Mouse (Mus musculus) liver, postnatal 0 days (tissue): Measurements from ENCODE around the gene Cfap73. TPM values are rescaled to one million over a fixed set of nuclear protein-coding genes. Genes with fewer than 3 reads are reported as not detected.
A peak's percentile ranks its signal among the peaks of the same experiment; 100 is the strongest.

Source experiments
- ATAC-seq: fragments of 200-750 bp; cut with Nextera tagmentation; 2 replicates; pipeline ENCODE4 v1.8.0; 2017; ENCODE audit warnings: mild to moderate bottlenecking, moderate library complexity
- DNase-seq: peaks from one replicate; pipeline ENCODE4 v3.0.0-alpha.2; 2016
- H3K27ac ChIP-seq: fragments of 300-500 bp; sonication (generic); 2 replicates; pipeline ENCODE4 v1.5.1; 2014; ENCODE audit warnings: antibody characterized with exemption, moderate library complexity, mild to moderate bottlenecking, low read depth
- H3K27me3 ChIP-seq: fragments of 300-500 bp; sonication (generic); 2 replicates; pipeline ENCODE4 v1.6.1; 2014; ENCODE audit warnings: low read length, control low read depth, mixed read lengths; ENCODE audit not compliant: insufficient read depth
- H3K36me3 ChIP-seq: fragments of 300-500 bp; sonication (generic); replicated peaks from 2 replicates; pipeline ENCODE4 v1.6.1; 2014; ENCODE audit warnings: mild to moderate bottlenecking, control low read depth, low read length, moderate library complexity, mixed read lengths; ENCODE audit not compliant: insufficient read depth
- H3K4me1 ChIP-seq: fragments of 300-500 bp; sonication (generic); 2 replicates; pipeline ENCODE4 v1.6.1; 2014; ENCODE audit warnings: antibody characterized with exemption, mild to moderate bottlenecking, control low read depth; ENCODE audit not compliant: insufficient read depth
- H3K4me2 ChIP-seq: fragments of 300-500 bp; sonication (generic); 2 replicates; pipeline ENCODE4 v1.6.1; 2014; ENCODE audit warnings: low read depth, mild to moderate bottlenecking, low read length, moderate library complexity, mixed read lengths
- H3K4me3 ChIP-seq: fragments of 300-500 bp; sonication (generic); 2 replicates; pipeline ENCODE4 v1.5.1; 2014; ENCODE audit warnings: low read depth, low read length
- H3K9ac ChIP-seq: fragments of 300-500 bp; sonication (generic); replicated peaks from 2 replicates; pipeline ENCODE4 v1.6.1; 2014; ENCODE audit warnings: mild to moderate bottlenecking, moderate library complexity
- H3K9me3 ChIP-seq: fragments of 300-500 bp; sonication (generic); 2 replicates; pipeline ENCODE4 v1.6.1; 2016; ENCODE audit warnings: mild to moderate bottlenecking, control low read depth, low read length, mixed read lengths
- CTCF ChIP-seq: sonication (generic); IDR thresholded peaks from 2 replicates; pipeline ENCODE4 v1.5.1; 2016; ENCODE audit warnings: antibody characterized with exemption, low read depth
- EP300 ChIP-seq: IDR thresholded peaks from 2 replicates; pipeline ENCODE4 v1.6.1; 2016; ENCODE audit warnings: antibody characterized with exemption, low read depth, mild to moderate bottlenecking
- WGBS: fragments of 180-500 bp; shearing (Covaris S2); extraction: QIAGEN DNeasy Blood & Tissue Kit; methylation state at CpG from one replicate; pipeline ENCODE4 v1.1.7; 2014; ENCODE audit not compliant: insufficient replicate concordance; 5-methylcytosine and 5-hydroxymethylcytosine counted together
- polyA plus RNA-seq: library from polyadenylated mRNA; unstranded; fragments of >200 nt; fragmentation: Nextera tagmentation; extraction: Ambion mirVana; gene quantifications from 2 replicates; pipeline ENCODE4 v1.2.1, GENCODE M21; 2015

Cfap73 gene
- polyA plus RNA-seq, 1 experiment from 2014 or later = not detected

DNA sequence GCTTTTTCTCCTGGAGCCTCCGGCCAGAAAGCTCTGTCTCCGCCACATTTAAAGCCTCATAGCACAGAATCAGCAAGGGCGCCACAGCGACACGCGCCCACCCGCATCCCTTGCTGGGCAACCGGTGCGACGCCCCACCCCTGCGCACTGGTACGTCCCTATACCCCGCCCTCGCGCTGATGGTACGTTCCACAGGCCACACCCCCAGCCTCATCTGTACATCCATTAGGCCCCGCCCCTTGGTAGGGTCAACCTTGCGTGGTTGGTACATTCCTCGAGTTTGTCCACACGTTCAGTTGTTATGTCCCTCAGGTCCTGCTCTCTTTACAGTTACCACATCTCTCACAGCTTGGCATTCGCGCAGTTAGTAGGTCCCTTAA is 21.6 kb downstream of the Cfap73 start, which contains the start of the genes Rita1 and Ddx54:
TSS of gene Rita1 (minus strand) at position 148 of the 380 bp plus-strand sequence.
TSS of gene Ddx54 (plus strand) at position 298 of the 380 bp plus-strand sequence.
- H3K27me3 ChIP-seq = no peaks in the 10 kb centered on the region
- peak within 1 kb of the TSS; percentile 94 for H3K4me2 ChIP-seq
- TF ChIP-seq CTCF = no peak
- no peak for TF ChIP-seq EP300
- 0% methylated on average over 22 of the region's 22 CpGs for WGBS
- no peaks in the 10 kb centered on the region for H3K9me3 ChIP-seq
- ATAC-seq (peak; percentile 77), DNase-seq (peak; percentile 97)
- H3K36me3 ChIP-seq = peaks cover 15% of the 10 kb centered on the region
- H3K4me3 ChIP-seq = peak within 1 kb of the TSS; percentile 73
- H3K9ac ChIP-seq = peak within 1 kb of the TSS; percentile 71
- H3K4me1 ChIP-seq = peaks cover 19% of the 10 kb centered on the region
- peak within 1 kb of the TSS; percentile 82 for H3K27ac ChIP-seq

DNA sequence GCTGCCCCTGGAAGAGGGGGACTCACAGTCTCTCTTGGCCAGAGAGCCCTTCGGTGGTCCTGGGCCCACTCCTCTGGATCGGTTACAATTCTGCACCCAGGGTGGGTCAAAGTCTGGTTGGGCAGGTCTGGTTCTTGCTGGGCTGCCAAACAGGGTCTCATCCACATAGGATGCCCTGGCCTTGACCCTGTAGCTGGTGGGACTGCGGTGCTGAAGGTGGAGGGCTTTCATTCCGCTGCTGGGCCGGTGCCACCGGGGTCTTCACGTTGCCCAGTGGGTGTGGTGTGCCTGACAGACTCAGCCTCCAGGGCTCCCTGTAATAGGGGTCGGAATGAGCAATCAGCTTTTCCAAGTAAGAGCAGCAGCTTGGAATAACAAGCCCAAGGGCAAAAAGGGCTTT is 22.6 kb downstream of the Cfap73 start:
- WGBS = 46% methylated on average over 8 of the region's 8 CpGs
- peak overlapping the region; percentile 77; the same call in 1 of the 2 replicates for H3K27ac ChIP-seq
- TF ChIP-seq EP300 (no peak), CTCF (no peak)
- peaks cover 19% of the 10 kb centered on the region for H3K4me1 ChIP-seq
- no peaks in the 10 kb centered on the region for H3K27me3 ChIP-seq
- peak overlapping the region; percentile 73 for H3K4me3 ChIP-seq
- no peak for DNase-seq
- H3K9me3 ChIP-seq = no peaks in the 10 kb centered on the region
- no peak for ATAC-seq
- H3K36me3 ChIP-seq = peaks cover 7% of the 10 kb centered on the region; the same call in 1 of the 2 replicates
- H3K4me2 ChIP-seq = peak overlapping the region; percentile 94
- H3K9ac ChIP-seq = peak overlapping the region; percentile 67

DNA sequence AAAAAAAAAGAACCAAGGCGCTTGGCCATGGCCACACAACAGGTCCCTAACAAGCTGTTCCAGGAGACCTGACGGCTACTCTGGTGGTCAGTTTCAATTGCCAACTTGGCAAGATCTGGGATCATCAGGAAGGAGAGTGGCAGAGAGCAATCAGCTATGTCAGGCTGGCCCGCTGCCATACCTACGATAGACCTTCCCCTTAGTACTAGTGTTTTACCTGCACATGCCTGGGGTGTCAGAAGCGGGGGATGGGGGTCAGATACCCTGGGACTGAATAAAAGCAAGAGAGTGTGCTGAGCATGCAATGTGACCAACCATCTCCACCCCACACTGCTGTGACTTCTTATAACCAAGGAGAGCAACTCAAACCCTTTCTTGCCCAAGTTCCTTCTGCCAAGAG is 23.1 kb downstream of the Cfap73 start:
- Histone ChIP-seq H3K9me3 (no peaks in the 10 kb centered on the region), H3K4me1 (peaks cover 19% of the 10 kb centered on the region), H3K36me3 (0 out of 2 replicates have a peak, but pooled peaks cover 3% of the 10 kb centered on the region), H3K27ac (no peak overlapping the region), H3K9ac (no peak overlapping the region), H3K4me3 (no peak overlapping the region), H3K4me2 (peak overlapping the region; percentile 94; the same call in 1 of the 2 replicates), H3K27me3 (no peaks in the 10 kb centered on the region)
- DNase-seq (no peak), ATAC-seq (no peak)
- no peak for TF ChIP-seq CTCF
- no peak for TF ChIP-seq EP300
- 82% methylated on average over 5 of the region's 5 CpGs for WGBS

DNA sequence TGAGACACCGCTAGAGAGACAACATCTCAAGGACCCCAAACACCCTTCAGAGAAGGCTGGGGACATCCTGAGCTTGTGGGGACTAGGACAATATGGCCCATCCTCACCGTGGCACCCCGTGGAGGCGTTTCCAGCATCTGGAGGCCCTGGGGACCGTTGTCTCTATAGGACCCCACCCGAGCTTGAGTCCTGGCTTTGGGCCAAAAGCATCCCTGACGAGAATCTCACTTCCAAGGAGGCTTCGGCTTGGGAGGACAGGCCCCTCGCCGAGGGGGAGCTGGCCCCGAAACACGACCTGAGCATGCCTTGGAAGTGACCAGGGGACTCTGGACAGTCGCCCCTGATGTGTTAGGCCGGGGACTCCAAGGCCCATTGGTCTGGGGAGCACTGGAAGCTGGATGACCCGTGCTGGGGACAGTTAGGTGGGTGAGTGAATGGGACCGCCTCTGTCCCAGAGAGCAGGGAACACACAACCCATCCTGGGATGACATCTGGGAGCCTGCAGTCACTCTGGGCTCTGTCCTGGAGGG is 24.7 kb downstream of the Cfap73 start:
- WGBS = 77% methylated on average over 16 of the region's 16 CpGs
- H3K4me2 ChIP-seq = no peak overlapping the region
- H3K27me3 ChIP-seq = no peaks in the 10 kb centered on the region
- H3K4me3 ChIP-seq = no peak overlapping the region
- TF ChIP-seq EP300 (no peak), CTCF (no peak)
- no peaks in the 10 kb centered on the region for H3K9me3 ChIP-seq
- H3K27ac ChIP-seq = no peak overlapping the region
- peaks cover 21% of the 10 kb centered on the region for H3K4me1 ChIP-seq
- DNase-seq (no peak), ATAC-seq (no peak)
- H3K36me3 ChIP-seq = no peaks in the 10 kb centered on the region
- no peak overlapping the region for H3K9ac ChIP-seq

DNA sequence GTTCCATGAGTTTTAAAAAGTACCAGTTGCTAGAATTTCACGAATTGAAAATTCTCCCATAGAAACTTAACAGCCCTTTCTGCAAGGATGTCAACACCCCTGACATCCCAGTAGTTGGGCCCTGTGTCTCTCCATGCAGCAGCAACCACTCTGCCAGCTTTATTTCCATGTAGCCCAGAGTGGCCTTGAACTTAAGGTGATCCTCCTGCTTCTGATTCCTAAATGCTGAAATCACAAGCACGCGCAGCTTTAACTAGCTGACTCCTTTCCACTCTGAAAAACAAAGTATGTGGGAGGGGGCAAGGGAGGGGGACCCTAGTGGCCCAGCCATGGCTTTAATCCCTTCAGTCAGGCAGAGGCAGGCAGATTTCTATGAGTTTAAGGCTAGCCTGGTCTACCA is 26.7 kb downstream of the Cfap73 start:
- Histone ChIP-seq H3K4me2 (no peak overlapping the region), H3K27me3 (no peaks in the 10 kb centered on the region), H3K9ac (no peak overlapping the region), H3K4me3 (no peak overlapping the region), H3K9me3 (no peaks in the 10 kb centered on the region), H3K27ac (no peak overlapping the region), H3K36me3 (no peaks in the 10 kb centered on the region), H3K4me1 (peaks cover 15% of the 10 kb centered on the region)
- 68% methylated on average over 3 of the region's 3 CpGs for WGBS
- DNase-seq (no peak), ATAC-seq (no peak)
- TF ChIP-seq EP300 = no peak
- no peak for TF ChIP-seq CTCF

DNA sequence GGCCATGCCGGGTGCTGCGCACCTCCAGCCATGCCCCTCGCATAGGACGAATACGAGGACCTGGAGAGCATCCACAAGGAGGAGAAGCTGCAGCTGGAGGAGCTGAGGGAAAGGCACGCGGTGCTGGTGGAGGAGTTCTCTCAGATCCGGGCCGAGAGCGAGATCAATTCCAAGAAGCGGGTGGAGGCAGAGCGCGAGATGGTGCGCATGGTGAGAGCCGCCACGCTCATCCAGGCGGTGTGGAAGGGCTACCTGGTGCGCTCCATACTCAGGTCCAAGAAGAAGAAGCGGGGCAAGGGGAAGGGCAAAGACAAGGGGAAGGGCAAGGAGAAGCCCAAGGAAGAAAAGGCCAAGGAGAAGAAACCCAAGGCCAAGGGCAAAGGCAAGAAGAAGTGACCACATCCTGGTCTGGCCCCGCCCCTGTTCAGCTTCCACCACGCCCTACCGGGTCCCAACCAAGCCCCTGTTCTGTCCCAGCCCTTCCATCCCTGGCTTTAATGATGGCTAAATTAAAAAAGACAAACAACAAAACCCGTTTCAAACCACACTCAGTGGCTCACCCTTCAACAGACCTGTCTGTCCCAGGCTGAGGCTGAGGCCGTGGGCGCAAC is 27.3 kb downstream of the Cfap73 start:
- H3K9ac ChIP-seq = no peak overlapping the region
- no peak overlapping the region for H3K4me3 ChIP-seq
- peaks cover 13% of the 10 kb centered on the region for H3K4me1 ChIP-seq
- DNase-seq (no peak), ATAC-seq (no peak)
- H3K4me2 ChIP-seq = no peak overlapping the region
- no peaks in the 10 kb centered on the region for H3K36me3 ChIP-seq
- TF ChIP-seq CTCF (no peak), EP300 (no peak)
- H3K9me3 ChIP-seq = no peaks in the 10 kb centered on the region
- WGBS = 75% methylated on average over 25 of the region's 25 CpGs
- H3K27ac ChIP-seq = no peak overlapping the region
- no peaks in the 10 kb centered on the region for H3K27me3 ChIP-seq
